Mouse (Mus musculus) retina, postnatal 7 days (tissue): ENCODE data around the gene Ptk6.

Experiments
- DNase-seq: peaks from one replicate; pipeline ENCODE4 v3.0.0-alpha.2; 2012; ENCODE audit warnings: low read depth, low spot score

The Ptk6 gene

GRCm38 (mm10) chr2:181202422-181202821 is at the start of gene Ptk6:
Ptk6 (minus strand) TSS chr2:181202789.
- DNase-seq, result no peak

GRCm38 (mm10) chr2:181251841-181252240 is 49.3 kb upstream of the Ptk6 start:
- DNase-seq, result no peak

GRCm38 (mm10) chr2:181249217-181249616 is 46.6 kb upstream of the Ptk6 start:
- DNase-seq, result no peak

GRCm38 (mm10) chr2:181245031-181245430 is 42.4 kb upstream of the Ptk6 start:
- no peak for DNase-seq

GRCm38 (mm10) chr2:181243706-181244394 is 41.3 kb upstream of the Ptk6 start:
- no peak for DNase-seq

- no peak for DNase-seq
These were observed 39.7 kb upstream of the Ptk6 start for GRCm38 (mm10) chr2:181242314-181242665.

GRCm38 (mm10) chr2:181241602-181242313 is 39.2 kb upstream of the Ptk6 start, which contains the start of gene Helz2:
Helz2 (minus strand) TSS chr2:181242027.
- no peak for DNase-seq

GRCm38 (mm10) chr2:181240806-181241440 is 38.3 kb upstream of the Ptk6 start:
- DNase-seq, result no peak

- no peak for DNase-seq
These were observed 36.7 kb upstream of the Ptk6 start for GRCm38 (mm10) chr2:181239261-181239660.

- DNase-seq, result no peak
These were observed 36.3 kb upstream of the Ptk6 start for GRCm38 (mm10) chr2:181238861-181239260.

- DNase-seq, result no peak
These were observed 35.6 kb upstream of the Ptk6 start for GRCm38 (mm10) chr2:181238091-181238610.

GRCm38 (mm10) chr2:181237251-181238014 is 34.8 kb upstream of the Ptk6 start:
- no peak for DNase-seq

GRCm38 (mm10) chr2:181235681-181236566 is 33.3 kb upstream of the Ptk6 start:
- no peak for DNase-seq

- no peak for DNase-seq
These were observed 32.1 kb upstream of the Ptk6 start for GRCm38 (mm10) chr2:181234680-181235079.

GRCm38 (mm10) chr2:181233443-181233842 is 30.9 kb upstream of the Ptk6 start:
- no peak for DNase-seq

- DNase-seq, result no peak
These were observed 28.6 kb upstream of the Ptk6 start for GRCm38 (mm10) chr2:181231171-181231570.

GRCm38 (mm10) chr2:181228335-181228734 is 25.7 kb upstream of the Ptk6 start:
- DNase-seq, result no peak

GRCm38 (mm10) chr2:181227122-181227521 is 24.5 kb upstream of the Ptk6 start:
- DNase-seq, result no peak

- DNase-seq, result no peak
These were observed 22.4 kb upstream of the Ptk6 start for GRCm38 (mm10) chr2:181224994-181225393.

- DNase-seq, result no peak
These were observed 17.8 kb upstream of the Ptk6 start for GRCm38 (mm10) chr2:181220361-181220760.
